Mouse (Mus musculus): ENCODE measurements around the gene Add3. TPM values are rescaled to one million over a fixed set of nuclear protein-coding genes. Genes with fewer than 3 reads are reported as not detected.

Add3 gene
- total and polyA plus RNA-seq, 3 experiments: 16.3 to 18.4 (median 16.4) TPM

- H3K9me3 ChIP-seq (replicated peaks; ENCODE audit: low read length): no peaks in the 10 kb centered on the region
- in situ Hi-C loops (cut with MboI; ENCODE audit: low pct_ligation_motif_present, low pct_unique_long_range_greater_than_20kb, low sequenced_read_pairs) (no loop called here), dilution Hi-C loops (cut with MboI; ENCODE audit: extremely low pct_ligation_motif_present, extremely low pct_unique_long_range_greater_than_20kb, low sequenced_read_pairs) (no loop called here)
- H3K27me3 ChIP-seq (replicated peaks): no peaks in the 10 kb centered on the region
- H3K4me2 ChIP-seq (ENCODE audit: insufficient read depth, low read depth, poor library complexity, severe bottlenecking): no peak overlapping the region
- no peaks in the 10 kb centered on the region for H3K79me2 ChIP-seq (replicated peaks; ENCODE audit: control insufficient read depth, extremely low read depth, insufficient read depth, poor library complexity, severe bottlenecking)
- no peak overlapping the region for H3K4me3 ChIP-seq (replicated peaks in 1 of 3; ENCODE audit: low read depth in 2 of 3, low read length in 2 of 3, poor library complexity in 1 of 3)
- H3K27ac ChIP-seq (ENCODE audit: insufficient read depth, low read depth): no peak overlapping the region
- no peak overlapping the region for H3K9ac ChIP-seq (ENCODE audit: insufficient read depth, low read depth)
- H3K4me1 ChIP-seq (ENCODE audit: control insufficient read depth in 1 of 2, insufficient read depth in 2 of 2): peaks cover 13 to 22% of the 10 kb centered on the region in 2 experiments
- DNase-seq (ENCODE audit: extremely low read depth): no peak
- TF ChIP-seq ZMIZ1 (IDR thresholded peaks at IDR 0.05; ENCODE audit: low read depth, low read length) (no peak), ZKSCAN1 (IDR thresholded peaks at IDR 0.05; ENCODE audit: borderline replicate concordance, low read depth, low read length) (no peak), ZC3H11A (IDR thresholded peaks at IDR 0.05; ENCODE audit: low read depth, low read length) (no peak), ZNF384 (IDR thresholded peaks at IDR 0.05; ENCODE audit: low read depth, low read length) (no peak), SMC3 (IDR thresholded peaks at IDR 0.05; ENCODE audit: low read depth, low read length) (no peak), UBTF (IDR thresholded peaks at IDR 0.05; ENCODE audit: low read depth, low read length) (no peak), SIN3A (IDR thresholded peaks at IDR 0.05; ENCODE audit: low read length) (no peak), MYC (IDR thresholded peaks at IDR 0.05; ENCODE audit: low read depth, low read length) (no peak), TCF12 (IDR thresholded peaks at IDR 0.05; ENCODE audit: low read depth, low read length) (no peak), MAX (IDR thresholded peaks at IDR 0.05; ENCODE audit: low read length) (no peak), MEF2A (IDR thresholded peaks at IDR 0.05; ENCODE audit: borderline replicate concordance, low read depth, low read length) (no peak), GABPA (IDR thresholded peaks at IDR 0.05; ENCODE audit: insufficient replicate concordance, low read depth, low read length) (no peak), ETS1 (conservative IDR thresholded peaks at IDR 0.05; ENCODE audit: low read depth, low read length) (no peak), RCOR1 (conservative IDR thresholded peaks at IDR 0.05; ENCODE audit: low read depth, low read length) (no peak), CHD2 (IDR thresholded peaks at IDR 0.05; ENCODE audit: low read length) (no peak), BHLHE40 (IDR thresholded peaks at IDR 0.05; ENCODE audit: low read depth, low read length) (no peak), KAT2A (IDR thresholded peaks at IDR 0.05; ENCODE audit: insufficient replicate concordance, low read length) (no peak), HCFC1 (IDR thresholded peaks at IDR 0.05; ENCODE audit: low read depth, low read length) (no peak)
- no peaks in the 10 kb centered on the region for H3K36me3 ChIP-seq (replicated peaks in 1 of 2; ENCODE audit: control insufficient read depth in 1 of 2, insufficient read depth in 1 of 2, low read length in 1 of 2)
Measured at GRCm38 (mm10) chr19:53280254-53280653, 140.0 kb downstream of the Add3 start.

- dilution Hi-C loops (cut with MboI; ENCODE audit: extremely low pct_ligation_motif_present, extremely low pct_unique_long_range_greater_than_20kb, low sequenced_read_pairs): no loop called here
- TF ChIP-seq MAFK (IDR thresholded peaks at IDR 0.05; ENCODE audit: insufficient replicate concordance, low read length) (no peak), PAX5 (IDR thresholded peaks at IDR 0.05; ENCODE audit: low read length) (no peak), MXI1 (IDR thresholded peaks at IDR 0.05; ENCODE audit: low read depth, low read length) (no peak), MYC (IDR thresholded peaks at IDR 0.05; ENCODE audit: low read depth, low read length) (no peak), EP300 (IDR thresholded peaks at IDR 0.05; ENCODE audit: low read length) (no peak), ZC3H11A (IDR thresholded peaks at IDR 0.05; ENCODE audit: low read depth, low read length) (no peak), SIN3A (IDR thresholded peaks at IDR 0.05; ENCODE audit: low read length) (no peak), USF2 (conservative IDR thresholded peaks at IDR 0.05; ENCODE audit: low read depth, low read length) (no peak)
Measured at GRCm38 (mm10) chr19:53282571-53282970, 142.3 kb downstream of the Add3 start.

More at GRCm38 (mm10) chr19:53282571-53282970, 142.3 kb downstream of the Add3 start:
- Histone ChIP-seq H3K4me2 (ENCODE audit: insufficient read depth, low read depth, poor library complexity, severe bottlenecking) (no peak overlapping the region), H3K27me3 (replicated peaks) (no peaks in the 10 kb centered on the region), H3K79me2 (replicated peaks; ENCODE audit: control insufficient read depth, extremely low read depth, insufficient read depth, poor library complexity, severe bottlenecking) (no peaks in the 10 kb centered on the region), H3K4me3 (replicated peaks in 1 of 3; ENCODE audit: low read depth in 2 of 3, low read length in 2 of 3, poor library complexity in 1 of 3) (no peak overlapping the region), H3K36me3 (replicated peaks in 1 of 2; ENCODE audit: control insufficient read depth in 1 of 2, insufficient read depth in 1 of 2, low read length in 1 of 2) (no peaks in the 10 kb centered on the region), H3K27ac (ENCODE audit: insufficient read depth, low read depth) (no peak overlapping the region), H3K9ac (ENCODE audit: insufficient read depth, low read depth) (no peak overlapping the region), H3K4me1 (ENCODE audit: control insufficient read depth in 1 of 2, insufficient read depth in 2 of 2) (peaks cover 13 to 19% of the 10 kb centered on the region in 2 experiments), H3K9me3 (replicated peaks; ENCODE audit: low read length) (no peaks in the 10 kb centered on the region)
- DNase-seq (ENCODE audit: extremely low read depth): no peak
- in situ Hi-C loops (cut with MboI; ENCODE audit: low pct_ligation_motif_present, low pct_unique_long_range_greater_than_20kb, low sequenced_read_pairs): no loop called here
